Mouse (Mus musculus): ENCODE measurements around the gene Igsf9b. TPM values are rescaled to one million over a fixed set of nuclear protein-coding genes. Genes with fewer than 3 reads are reported as not detected.

Igsf9b gene
- polyA plus RNA-seq, 1 experiment from 2014 or later: not detected

DNA sequence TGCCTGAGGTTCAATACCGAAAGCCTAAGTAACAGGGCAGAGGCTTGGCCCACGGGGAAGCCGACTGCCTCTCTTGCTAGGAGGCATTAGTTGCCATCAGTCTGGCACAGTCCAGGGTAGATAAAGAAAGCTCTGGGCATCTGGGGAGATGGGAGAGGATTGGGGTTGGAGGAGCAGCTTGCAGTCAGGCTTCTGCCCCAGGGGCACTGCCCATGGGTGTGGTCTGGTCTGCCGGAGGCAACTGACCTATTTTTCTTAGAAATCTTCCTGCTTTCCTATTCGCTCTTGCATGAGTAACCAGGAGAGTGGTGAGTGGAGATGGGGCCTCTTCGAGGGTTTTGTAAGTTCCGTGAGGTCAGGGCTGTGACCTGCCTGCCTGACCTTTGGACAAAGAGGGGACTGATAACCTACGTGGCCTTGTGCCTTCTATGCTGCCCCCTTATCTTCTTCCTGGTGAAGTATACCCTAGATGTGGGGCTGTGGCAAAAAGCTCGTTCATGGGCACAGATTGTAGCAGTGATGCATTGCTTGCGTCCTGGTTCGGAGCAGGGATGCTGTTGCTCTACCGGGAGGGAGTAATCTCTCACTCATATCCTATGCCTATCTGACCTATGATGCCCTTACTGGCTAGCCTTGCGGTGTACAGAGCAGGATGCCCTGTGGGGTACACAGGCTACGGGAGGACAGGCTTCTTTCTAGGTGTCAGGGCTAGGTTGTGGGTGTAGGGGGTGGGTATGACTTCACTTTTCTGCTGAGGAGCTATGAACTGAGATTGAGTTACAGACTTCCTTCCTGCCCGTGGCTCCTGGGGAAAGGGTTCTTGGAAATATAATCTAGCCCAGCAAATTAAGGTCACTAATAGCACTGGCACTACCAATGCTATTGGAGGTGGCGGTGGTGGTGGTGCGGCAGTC lies 4.8 kb downstream of the Igsf9b start:
- 75% methylated on average over 17 of the region's 17 CpGs for WGBS (ENCODE audit: missing documents)
- H3K27ac ChIP-seq: no peak overlapping the region

DNA sequence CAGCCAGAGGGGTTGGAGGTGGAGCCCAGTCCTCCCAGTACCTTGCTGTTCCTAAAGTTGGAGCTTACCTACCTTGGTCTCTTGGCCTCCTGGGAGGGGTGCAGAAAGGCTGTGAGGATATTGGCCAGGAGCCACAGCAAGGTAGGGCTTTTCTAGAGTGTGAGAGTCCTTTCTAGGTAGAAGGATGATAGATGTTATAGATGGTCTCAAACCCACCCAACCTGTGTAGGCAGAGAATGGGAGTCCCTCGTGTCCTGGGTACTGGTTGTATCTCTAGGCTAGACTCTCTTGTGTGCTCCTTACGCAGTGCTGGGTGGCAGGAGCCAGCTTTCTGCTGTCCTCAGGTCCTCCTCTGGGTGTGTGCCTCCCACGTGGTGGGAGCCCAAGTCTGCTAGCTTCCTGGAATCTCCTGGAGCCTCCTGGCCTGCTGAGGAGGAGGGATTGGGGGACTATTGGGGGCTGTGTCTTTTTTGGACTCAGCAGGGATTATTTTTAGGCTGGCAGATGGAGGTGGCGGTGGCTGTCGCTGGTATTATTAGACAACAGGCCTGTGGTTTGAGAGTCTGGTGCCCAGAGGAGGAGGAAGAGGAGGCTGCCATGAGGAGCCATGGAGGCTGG lies 5.6 kb downstream of the Igsf9b start:
- no peak overlapping the region for H3K4me3 ChIP-seq (ENCODE audit: inconsistent target)
- H3K36me3 ChIP-seq (ENCODE audit: inconsistent target): no peaks in the 10 kb centered on the region
- no peak overlapping the region for H3K27ac ChIP-seq
- no peaks in the 10 kb centered on the region for H3K79me2 ChIP-seq (ENCODE audit: inconsistent target)
- WGBS (ENCODE audit: missing documents): 64% methylated on average over 5 of the region's 5 CpGs

More for the DNA sequence above, 4.8 kb downstream of the Igsf9b start:
- H3K4me3 ChIP-seq (ENCODE audit: inconsistent target): no peak overlapping the region
- H3K36me3 ChIP-seq (ENCODE audit: inconsistent target): no peaks in the 10 kb centered on the region
- no peaks in the 10 kb centered on the region for H3K79me2 ChIP-seq (ENCODE audit: inconsistent target)

DNA sequence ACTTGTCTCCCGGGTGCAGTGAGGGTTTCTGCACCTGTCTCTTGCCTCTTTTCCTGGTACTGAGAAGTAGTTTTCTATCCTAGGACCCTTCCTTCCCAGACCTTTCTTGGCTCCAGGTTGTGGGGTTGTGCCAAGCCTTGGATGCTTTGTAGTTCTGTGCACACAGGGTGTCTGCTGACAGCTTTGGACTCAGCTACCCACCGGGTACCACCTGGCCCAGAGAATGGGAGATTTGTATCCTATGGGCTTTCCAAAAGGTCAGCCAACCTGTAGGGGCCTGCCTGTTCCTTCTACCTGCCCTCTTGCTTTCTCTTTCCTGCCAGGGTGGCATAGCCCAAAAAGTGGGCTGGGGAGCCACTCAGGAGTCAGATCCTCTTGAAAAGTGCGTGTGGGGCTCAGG lies 6.5 kb downstream of the Igsf9b start:
- H3K36me3 ChIP-seq (ENCODE audit: inconsistent target): no peaks in the 10 kb centered on the region
- WGBS (ENCODE audit: missing documents): 45% methylated on average over 3 of the region's 3 CpGs
- H3K79me2 ChIP-seq (ENCODE audit: inconsistent target): no peaks in the 10 kb centered on the region
- no peak overlapping the region for H3K4me3 ChIP-seq (ENCODE audit: inconsistent target)
- no peak overlapping the region for H3K27ac ChIP-seq

DNA sequence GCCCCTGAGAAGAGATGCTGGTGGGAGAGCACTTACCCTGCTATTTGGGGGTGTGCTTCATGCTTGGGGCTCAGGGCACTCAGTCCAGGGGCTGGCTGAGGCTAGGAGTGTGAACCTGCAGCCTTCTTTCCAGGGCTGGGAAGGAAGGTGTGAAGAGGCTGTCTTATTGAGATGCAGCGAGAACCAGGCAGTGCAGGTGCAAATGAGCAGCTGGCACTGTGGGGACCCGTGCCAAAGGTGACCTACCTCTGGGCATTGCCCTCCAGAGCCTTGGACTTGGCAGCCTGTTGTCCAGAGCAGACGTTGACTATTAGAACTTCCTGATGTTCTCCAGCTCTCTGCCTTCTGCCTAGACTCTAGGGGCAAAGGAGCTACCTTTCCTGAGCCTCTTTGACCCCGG lies 7.6 kb downstream of the Igsf9b start:
- Histone ChIP-seq H3K79me2 (ENCODE audit: inconsistent target) (no peaks in the 10 kb centered on the region), H3K36me3 (ENCODE audit: inconsistent target) (no peaks in the 10 kb centered on the region), H3K27ac (no peak overlapping the region), H3K4me3 (ENCODE audit: inconsistent target) (no peak overlapping the region)
- 30% methylated on average over 4 of the region's 4 CpGs for WGBS (ENCODE audit: missing documents)

DNA sequence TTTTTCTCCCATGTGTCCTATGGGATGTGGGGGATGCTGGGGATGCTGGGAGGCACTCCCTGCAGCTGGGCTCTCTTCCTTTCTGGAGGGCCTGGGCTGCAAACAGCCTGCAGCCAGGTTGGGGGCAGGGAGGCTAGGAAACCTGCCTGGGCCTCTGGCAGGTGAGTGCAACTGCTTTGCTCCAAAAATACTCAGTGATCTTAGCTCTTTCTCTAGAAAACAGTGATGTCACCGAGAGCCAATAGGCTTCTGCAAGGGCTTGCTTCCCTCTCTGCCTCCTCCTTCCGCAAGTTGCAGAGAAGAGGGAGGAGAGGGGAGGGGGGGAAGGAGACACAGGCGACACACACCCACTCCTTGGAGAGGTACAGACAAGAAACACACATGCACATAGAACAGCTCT lies 8.3 kb downstream of the Igsf9b start:
- Histone ChIP-seq H3K79me2 (ENCODE audit: inconsistent target) (no peaks in the 10 kb centered on the region), H3K4me3 (ENCODE audit: inconsistent target) (no peak overlapping the region), H3K27ac (no peak overlapping the region), H3K36me3 (ENCODE audit: inconsistent target) (no peaks in the 10 kb centered on the region)
- WGBS (ENCODE audit: missing documents): 12% methylated on average over 3 of the region's 3 CpGs

DNA sequence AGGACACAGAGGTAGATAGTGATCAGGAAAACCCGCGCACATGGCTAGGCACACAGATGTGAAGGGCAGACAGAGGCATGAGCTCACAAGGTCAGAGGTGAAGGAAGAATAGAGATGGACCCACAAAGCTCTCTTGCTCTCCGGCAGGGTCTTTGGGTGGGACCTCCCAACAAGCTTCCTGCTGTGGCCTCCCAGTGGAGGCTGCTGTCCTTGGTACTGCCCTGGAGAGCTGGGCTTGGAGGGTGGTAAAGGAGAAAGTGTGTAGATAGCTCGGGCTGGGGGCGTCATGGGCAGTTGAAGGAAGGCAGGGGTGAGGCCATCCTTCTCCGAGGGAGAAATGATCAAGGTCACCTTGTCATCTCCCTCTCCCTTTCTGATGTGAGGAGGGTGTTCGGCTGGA lies 9.0 kb downstream of the Igsf9b start:
- Histone ChIP-seq H3K4me3 (ENCODE audit: inconsistent target) (no peak overlapping the region), H3K79me2 (ENCODE audit: inconsistent target) (no peaks in the 10 kb centered on the region), H3K36me3 (ENCODE audit: inconsistent target) (no peaks in the 10 kb centered on the region), H3K27ac (no peak overlapping the region)
- WGBS (ENCODE audit: missing documents): 29% methylated on average over 7 of the region's 7 CpGs

DNA sequence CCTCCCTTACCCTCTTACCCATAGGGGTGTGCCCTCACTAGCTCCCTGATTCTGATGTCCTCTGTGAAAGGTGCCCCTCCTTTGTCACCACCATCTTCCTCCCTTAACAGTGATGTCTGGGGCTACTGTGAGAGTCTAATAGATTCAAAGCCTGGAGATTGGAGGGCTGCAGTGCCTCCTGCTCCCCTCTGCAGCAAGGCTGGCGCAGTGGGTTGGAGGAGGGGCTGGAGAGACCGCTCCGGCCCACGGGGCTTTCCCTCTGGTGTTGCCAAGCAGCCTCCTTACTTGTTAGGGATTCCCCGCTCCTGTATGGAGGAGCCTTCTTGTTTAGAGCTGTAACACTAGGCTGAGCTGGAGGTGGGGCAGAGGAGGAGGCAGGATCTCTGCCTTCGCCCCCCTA lies 9.6 kb downstream of the Igsf9b start:
- H3K4me3 ChIP-seq (ENCODE audit: inconsistent target): no peak overlapping the region
- H3K27ac ChIP-seq: no peak overlapping the region
- H3K36me3 ChIP-seq (ENCODE audit: inconsistent target): no peaks in the 10 kb centered on the region
- H3K79me2 ChIP-seq (ENCODE audit: inconsistent target): no peaks in the 10 kb centered on the region
- 47% methylated on average over 6 of the region's 6 CpGs for WGBS (ENCODE audit: missing documents)

DNA sequence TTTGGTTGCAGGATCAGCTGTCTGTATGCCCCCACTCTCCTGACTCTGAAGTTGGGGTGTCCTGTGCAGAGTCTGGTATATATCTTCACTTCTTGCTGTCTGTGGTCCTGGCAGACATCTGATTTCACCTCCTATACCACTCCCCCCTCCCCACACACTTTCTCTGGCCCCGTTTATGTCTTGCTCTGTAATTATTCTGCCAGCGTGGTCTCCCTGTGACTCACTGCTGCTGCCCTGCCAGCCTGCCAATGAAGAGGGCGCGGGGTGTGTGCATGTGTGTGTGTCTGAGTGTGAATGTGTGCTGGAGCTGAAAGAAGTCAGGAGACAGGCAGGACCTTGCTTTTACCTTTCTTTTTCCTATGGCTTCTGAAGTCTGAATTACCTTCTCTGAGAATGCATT lies 11.0 kb downstream of the Igsf9b start:
- H3K79me2 ChIP-seq (ENCODE audit: inconsistent target): no peaks in the 10 kb centered on the region
- no peaks in the 10 kb centered on the region for H3K36me3 ChIP-seq (ENCODE audit: inconsistent target)
- H3K27ac ChIP-seq: no peak overlapping the region
- H3K4me3 ChIP-seq (ENCODE audit: inconsistent target): no peak overlapping the region
- WGBS (ENCODE audit: missing documents): 87% methylated on average over 4 of the region's 4 CpGs

DNA sequence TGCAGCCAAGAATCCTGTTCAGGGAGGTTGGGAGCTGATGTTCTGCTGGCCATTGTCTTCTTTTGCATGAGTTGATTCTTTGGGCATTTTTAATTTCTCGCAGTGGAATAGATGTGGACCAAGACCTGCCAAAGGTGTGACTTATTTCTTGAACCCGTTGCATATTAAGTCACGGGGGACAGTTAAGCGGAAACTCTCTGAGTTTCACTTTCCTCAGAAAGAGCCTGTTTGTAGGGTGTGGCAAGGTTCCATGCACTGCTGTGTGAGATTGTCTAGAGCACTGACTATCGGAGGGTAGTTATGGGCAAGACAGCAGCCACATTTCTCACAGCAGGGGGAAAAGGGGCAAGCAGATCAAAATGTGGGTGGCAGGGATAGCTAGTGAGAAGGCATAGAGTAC lies 14.4 kb downstream of the Igsf9b start:
- Histone ChIP-seq H3K36me3 (ENCODE audit: inconsistent target) (no peaks in the 10 kb centered on the region), H3K4me3 (ENCODE audit: inconsistent target) (no peak overlapping the region), H3K27ac (no peak overlapping the region), H3K79me2 (ENCODE audit: inconsistent target) (no peaks in the 10 kb centered on the region)
- 86% methylated on average over 5 of the region's 5 CpGs for WGBS (ENCODE audit: missing documents)

DNA sequence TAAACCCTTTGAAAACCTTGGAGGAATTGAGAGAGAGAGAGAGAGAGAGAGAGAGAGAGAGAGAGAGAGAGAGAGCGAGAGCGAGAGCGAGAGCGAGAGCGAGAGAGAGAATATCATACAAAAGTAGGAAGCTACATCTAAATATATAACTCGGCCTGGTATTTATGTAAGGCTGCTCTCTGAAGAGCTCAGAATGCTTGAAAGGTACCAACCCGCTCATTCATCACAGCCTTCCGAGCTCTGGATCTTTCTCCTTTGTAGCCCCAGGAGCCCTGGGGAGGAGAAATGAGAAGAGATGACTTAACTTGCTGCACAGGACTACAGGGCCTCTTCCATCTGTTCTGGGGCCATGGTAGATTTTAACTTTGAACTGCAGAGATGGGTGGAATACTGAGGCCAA lies 22.3 kb downstream of the Igsf9b start:
- H3K4me3 ChIP-seq (ENCODE audit: inconsistent target): no peak overlapping the region
- no peaks in the 10 kb centered on the region for H3K36me3 ChIP-seq (ENCODE audit: inconsistent target)
- WGBS (ENCODE audit: missing documents): 100% methylated on average over 3 of the region's 8 CpGs
- no peak overlapping the region for H3K27ac ChIP-seq
- H3K79me2 ChIP-seq (ENCODE audit: inconsistent target): no peaks in the 10 kb centered on the region

DNA sequence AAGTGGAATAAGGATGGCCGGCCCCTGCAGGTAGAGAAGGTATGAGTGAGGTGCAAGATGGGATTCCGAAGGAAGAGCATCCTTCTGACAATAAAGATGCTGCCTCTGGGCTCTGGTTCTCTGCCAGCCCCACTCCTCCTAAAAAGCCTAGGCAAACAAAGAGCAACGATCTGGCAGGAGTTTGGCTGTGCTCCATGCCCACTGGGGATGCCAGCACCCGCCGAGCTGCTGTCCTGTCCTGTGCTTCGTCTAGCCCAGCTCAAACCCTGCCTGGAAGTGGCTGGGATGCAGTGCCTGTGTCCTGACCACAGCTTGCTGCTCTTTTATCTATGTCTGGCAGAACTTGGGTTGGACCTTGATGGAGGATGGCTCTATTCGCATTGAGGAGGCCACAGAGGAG lies 23.3 kb downstream of the Igsf9b start:
- Histone ChIP-seq H3K27ac (no peak overlapping the region), H3K36me3 (ENCODE audit: inconsistent target) (no peaks in the 10 kb centered on the region), H3K4me3 (ENCODE audit: inconsistent target) (no peak overlapping the region), H3K79me2 (ENCODE audit: inconsistent target) (no peaks in the 10 kb centered on the region)
- 79% methylated on average over 7 of the region's 7 CpGs for WGBS (ENCODE audit: missing documents)

DNA sequence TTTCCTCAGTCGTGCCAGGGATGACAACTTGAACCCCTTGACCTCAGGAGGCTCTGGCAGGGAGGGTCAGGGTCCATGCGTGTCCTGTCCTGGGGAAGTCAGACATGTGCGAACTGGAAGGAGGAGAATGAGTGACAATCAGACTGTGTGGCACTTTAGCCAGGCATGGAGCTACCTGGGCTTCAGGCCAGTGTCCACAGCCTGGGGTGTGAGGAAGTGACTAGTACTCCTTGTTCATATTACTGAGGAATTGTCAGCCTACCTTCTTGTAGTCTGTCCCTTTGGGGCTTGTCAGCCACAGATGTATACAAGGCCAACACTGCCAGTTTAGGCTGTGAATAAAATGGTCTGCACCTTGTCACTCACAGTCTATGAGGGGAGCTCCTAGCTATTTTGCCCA lies 24.4 kb downstream of the Igsf9b start:
- no peak overlapping the region for H3K4me3 ChIP-seq (ENCODE audit: inconsistent target)
- no peak overlapping the region for H3K27ac ChIP-seq
- H3K36me3 ChIP-seq (ENCODE audit: inconsistent target): no peaks in the 10 kb centered on the region
- no peaks in the 10 kb centered on the region for H3K79me2 ChIP-seq (ENCODE audit: inconsistent target)
- 97% methylated on average over 3 of the region's 3 CpGs for WGBS (ENCODE audit: missing documents)

DNA sequence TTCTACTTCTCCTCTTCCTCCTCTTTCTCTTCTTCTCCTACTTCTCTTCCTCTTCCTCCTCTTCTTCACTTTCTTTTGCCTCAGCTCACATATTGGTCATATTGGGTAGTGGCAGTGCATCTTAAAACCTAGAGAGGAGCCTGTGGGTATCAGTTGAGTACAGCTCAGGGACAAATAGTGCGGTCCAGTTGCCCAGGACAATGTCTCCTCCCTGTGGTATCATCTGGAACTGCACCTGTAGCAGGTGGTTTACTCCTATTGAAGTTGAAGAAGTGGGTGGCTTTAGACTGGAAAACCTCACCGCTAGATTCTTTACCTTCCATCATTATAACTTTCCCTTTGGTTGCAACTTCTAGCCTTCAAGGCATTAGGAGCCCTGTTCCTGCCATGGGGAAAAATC lies 26.9 kb downstream of the Igsf9b start:
- Histone ChIP-seq H3K4me3 (ENCODE audit: inconsistent target) (no peak overlapping the region), H3K36me3 (ENCODE audit: inconsistent target) (no peaks in the 10 kb centered on the region), H3K79me2 (ENCODE audit: inconsistent target) (no peaks in the 10 kb centered on the region), H3K27ac (no peak overlapping the region)
- WGBS (ENCODE audit: missing documents): 56% methylated on average over 2 of the region's 2 CpGs

DNA sequence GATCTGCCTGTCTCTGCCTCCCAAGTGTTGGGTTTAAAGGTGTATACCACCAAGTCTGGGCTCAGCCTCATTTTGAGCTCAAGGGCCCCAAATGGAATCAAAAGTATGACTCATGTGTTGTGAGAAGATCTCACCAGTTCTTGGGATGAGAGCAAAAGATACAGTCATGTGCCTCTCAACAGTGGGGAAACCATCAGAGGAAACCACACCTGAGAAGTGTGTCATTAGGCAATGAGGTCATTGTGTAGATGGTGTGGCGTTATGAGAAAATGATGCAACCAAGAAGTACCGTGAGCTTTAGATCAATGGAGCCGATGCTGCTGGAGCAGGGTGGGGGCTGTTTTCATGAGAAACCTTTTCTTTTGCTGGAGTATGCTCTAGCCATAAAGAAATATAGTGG lies 28.6 kb downstream of the Igsf9b start:
- H3K36me3 ChIP-seq (ENCODE audit: inconsistent target): no peaks in the 10 kb centered on the region
- H3K27ac ChIP-seq: no peak overlapping the region
- H3K79me2 ChIP-seq (ENCODE audit: inconsistent target): no peaks in the 10 kb centered on the region
- H3K4me3 ChIP-seq (ENCODE audit: inconsistent target): no peak overlapping the region
- WGBS (ENCODE audit: missing documents): 86% methylated on average over 3 of the region's 3 CpGs

DNA sequence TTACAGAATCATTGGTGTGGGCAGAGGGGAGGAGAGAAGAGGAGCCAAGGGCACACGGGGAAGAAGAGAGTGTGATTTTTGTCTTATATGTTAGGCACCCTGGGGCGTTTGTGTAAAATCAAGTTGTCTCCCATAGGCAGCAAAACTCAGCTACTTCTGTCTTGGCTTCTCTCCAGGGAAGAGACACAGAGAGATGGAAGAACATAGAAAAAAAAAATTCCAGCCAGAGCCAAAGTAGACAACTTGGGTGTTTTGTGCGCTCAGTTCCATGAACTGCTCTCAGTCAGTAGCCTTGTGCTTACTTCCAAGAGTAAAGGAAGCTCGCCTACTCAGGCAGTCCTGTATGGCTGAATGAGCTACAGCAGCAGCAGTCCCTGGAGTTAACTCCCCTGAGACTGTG lies 31.4 kb downstream of the Igsf9b start:
- no peaks in the 10 kb centered on the region for H3K79me2 ChIP-seq (ENCODE audit: inconsistent target)
- H3K4me3 ChIP-seq (ENCODE audit: inconsistent target): no peak overlapping the region
- no peaks in the 10 kb centered on the region for H3K36me3 ChIP-seq (ENCODE audit: inconsistent target)
- no peak overlapping the region for H3K27ac ChIP-seq
- 85% methylated on average over 4 of the region's 4 CpGs for WGBS (ENCODE audit: missing documents)

All from macrophage (primary cell).